Mouse (Mus musculus) cerebral cortex, adult 2 months (tissue): ENCODE data around the gene Agap2.

Experiments used
- WGBS: fragments of 180-500 bp; shearing (Covaris S2); methylation state at CpG from one replicate; pipeline ENCODE4 v1.1.7; 2018; 5-methylcytosine and 5-hydroxymethylcytosine counted together

Agap2 gene

GRCm38 (mm10) chr10:127059174-127059967 is 15.7 kb upstream of the Agap2 start:
- under 1% methylated on average over 69 of the region's 92 CpGs for WGBS

- WGBS, result 2% methylated on average over 41 of the region's 72 CpGs
Observed at GRCm38 (mm10) chr10:127059968-127060916, 14.8 kb upstream of the Agap2 start, which contains the start of gene March9. March9 (minus strand) TSS chr10:127060184.

- 32% methylated on average over 5 of the region's 5 CpGs for WGBS
Observed at GRCm38 (mm10) chr10:127061085-127061484, 14.0 kb upstream of the Agap2 start.

- WGBS, result 54% methylated on average over 2 of the region's 2 CpGs
Observed at GRCm38 (mm10) chr10:127061513-127061912, 13.6 kb upstream of the Agap2 start.

- WGBS, result 82% methylated on average over 4 of the region's 4 CpGs
Observed at GRCm38 (mm10) chr10:127062101-127062500, 13.0 kb upstream of the Agap2 start.

- WGBS, result 49% methylated on average over 5 of the region's 5 CpGs
Observed at GRCm38 (mm10) chr10:127062503-127062902, 12.6 kb upstream of the Agap2 start.

- under 1% methylated on average over 44 of the region's 46 CpGs for WGBS
Observed at GRCm38 (mm10) chr10:127063239-127063872, 11.7 kb upstream of the Agap2 start, which contains the start of gene Cdk4. Cdk4 (plus strand) TSS chr10:127063534.

GRCm38 (mm10) chr10:127063913-127064870 is 10.9 kb upstream of the Agap2 start:
- 8% methylated on average over 37 of the region's 37 CpGs for WGBS

GRCm38 (mm10) chr10:127065981-127066380 is 9.1 kb upstream of the Agap2 start:
- WGBS, result 85% methylated on average over 9 of the region's 9 CpGs

- WGBS, result 91% methylated on average over 14 of the region's 14 CpGs
Observed at GRCm38 (mm10) chr10:127066519-127067018, 8.5 kb upstream of the Agap2 start.

GRCm38 (mm10) chr10:127068360-127069038 is 6.6 kb upstream of the Agap2 start:
- WGBS, result 72% methylated on average over 9 of the region's 9 CpGs

GRCm38 (mm10) chr10:127069281-127070189 is 5.5 kb upstream of the Agap2 start:
- WGBS, result 6% methylated on average over 30 of the region's 30 CpGs

- under 1% methylated on average over 36 of the region's 36 CpGs for WGBS
Observed at GRCm38 (mm10) chr10:127070190-127071121, 4.6 kb upstream of the Agap2 start, which contains the start of gene Tspan31. Tspan31 (minus strand) TSS chr10:127070264.

GRCm38 (mm10) chr10:127071203-127071602 is 3.9 kb upstream of the Agap2 start:
- WGBS, result 41% methylated on average over 9 of the region's 9 CpGs

GRCm38 (mm10) chr10:127072270-127072669 is 2.8 kb upstream of the Agap2 start:
- WGBS, result 59% methylated on average over 4 of the region's 4 CpGs

- WGBS, result 76% methylated on average over 2 of the region's 2 CpGs
Observed at GRCm38 (mm10) chr10:127072969-127073368, 2.1 kb upstream of the Agap2 start.

- WGBS, result 95% methylated on average over 1 of the region's 1 CpGs
Observed at GRCm38 (mm10) chr10:127073981-127074380, 1.1 kb upstream of the Agap2 start.

GRCm38 (mm10) chr10:127075651-127076050 is 567 bp downstream of the Agap2 start:
- 67% methylated on average over 8 of the region's 8 CpGs for WGBS
